8 mouse cellular contexts compared by ENCODE assay signal in the genomic region with DNA sequence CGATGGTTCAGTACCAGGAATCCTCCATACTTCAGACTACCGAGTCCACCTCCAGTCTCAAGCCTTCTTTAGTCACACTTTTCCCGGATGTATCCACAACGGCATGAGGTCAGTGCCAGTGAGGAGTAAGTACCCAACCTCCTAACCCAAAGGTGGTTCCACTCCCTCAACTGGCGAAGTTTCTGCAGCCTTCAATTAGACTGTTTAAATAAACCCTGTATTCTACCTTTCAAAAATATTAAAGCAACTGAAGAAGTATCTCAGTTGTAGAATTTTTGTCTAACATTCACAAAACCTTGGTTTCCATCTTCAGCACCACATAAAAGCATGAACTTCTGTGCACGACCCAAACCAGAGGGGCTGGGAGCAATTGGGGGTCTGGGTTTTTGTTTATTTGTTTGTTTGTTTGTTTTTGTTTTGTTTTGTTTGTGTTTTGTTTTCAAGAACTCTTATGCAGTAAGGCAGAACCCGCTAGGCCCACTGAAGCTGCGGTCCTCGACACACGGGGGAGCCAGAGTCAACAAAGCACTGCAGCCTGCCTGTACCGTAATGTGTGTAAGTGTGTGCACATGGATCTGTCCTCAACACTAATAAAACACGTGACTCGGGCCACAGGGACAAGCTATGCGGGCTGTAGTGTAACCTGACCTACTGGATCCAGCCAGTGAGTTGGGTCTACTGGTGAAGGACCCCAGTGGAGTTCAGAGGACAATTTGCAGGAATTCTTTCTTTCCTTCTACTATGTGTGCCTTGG. TPM values are rescaled to one million over a fixed set of nuclear protein-coding genes. Genes with fewer than 3 reads are reported as not detected.
DNase-seq lines count a peak whose midpoint lies in the region; TF ChIP-seq lines count a peak whose summit lies in the region.

No protein-coding gene starts in this region.

- no peak overlapping the region for H3K27ac ChIP-seq in cortical plate, adult 2 months (ENCODE audit: insufficient read depth, low read length)

- no peaks in the 10 kb centered on the region for H3K9me3 ChIP-seq in megakaryocyte, embryonic 14.5 days

- no peak overlapping the region for H3K4me3 ChIP-seq in cortical plate, adult 2 months (ENCODE audit: insufficient read depth, low read length)
- H3K4me3 ChIP-seq in megakaryocyte, embryonic 14.5 days (replicated peaks), result peak overlapping the region; percentile 62

- no peaks in the 10 kb centered on the region for H3K27me3 ChIP-seq in megakaryocyte, embryonic 14.5 days (replicated peaks)

- peak; percentile 98 for TF ChIP-seq CTCF in cortical plate, adult 2 months (IDR thresholded peaks at IDR 0.05; ENCODE audit: extremely low read depth, insufficient read depth, low read length)

- H3K4me1 ChIP-seq in cortical plate, adult 2 months (ENCODE audit: control insufficient read depth, insufficient read depth, low read length), result peaks cover 2% of the 10 kb centered on the region; the same call in 1 of the 2 replicates
- H3K4me1 ChIP-seq in megakaryocyte, embryonic 14.5 days, result peaks cover 82% of the 10 kb centered on the region

- DNase-seq in adipocyte (ENCODE audit: low spot score), result peak; percentile 90
- peak; percentile 77 for DNase-seq in gastrocnemius, postnatal 10 days
- DNase-seq in induced T-regulatory cell, adult 2 months (ENCODE audit: low read depth), result peak; percentile 88
- DNase-seq in left cerebral cortex, adult 8-10 months (ENCODE audit: low spot score in 2 of 2), result peak; percentile 61 to 63
- peak; percentile 84 to 86 for DNase-seq in right cerebral cortex, postnatal 10 days (ENCODE audit: low spot score in 2 of 2)
- DNase-seq in urinary bladder, postnatal 36 days (ENCODE audit: low spot score in 2 of 2), result peak; percentile 75 to 83

- peaks cover 31% of the 10 kb centered on the region for H3K36me3 ChIP-seq in megakaryocyte, embryonic 14.5 days (replicated peaks; ENCODE audit: low read length)

- no peak for TF ChIP-seq POLR2A in cortical plate, adult 2 months (IDR thresholded peaks at IDR 0.05; ENCODE audit: extremely low read depth, insufficient read depth, low read length)

RNA-seq across cellular contexts. Expression of gene Ankdd1a, which starts 3.8 kb away (rescaled TPM):
- polyA plus RNA-seq in cortical plate, adult 2 months (2012; rRNA removed), result 1.4 and 1.8 TPM in 2 replicates
- total RNA-seq in gastrocnemius, postnatal 10 days (2021), result not detected
- 1 to 10 TPM; 3.8 to 6.4 (median 4.8) TPM for total RNA-seq in left cerebral cortex, adult 8-10 months (2022)
- polyA plus RNA-seq in megakaryocyte, embryonic 14.5 days (2012; ENCODE audit: insufficient read depth, low replicate concordance), result 2.0 TPM in 1 of 2 replicates, not detected in the other

RNA-seq across cellular contexts. Expression of gene Plekho2, which starts 56.1 kb away (rescaled TPM):
- polyA plus RNA-seq in cortical plate, adult 2 months (2012; rRNA removed), result 15.3 and 15.4 TPM in 2 replicates
- 10 to 100 TPM; 11.4 to 17.3 TPM for total RNA-seq in gastrocnemius, postnatal 10 days (2021)
- 10 to 100 TPM; 16.3 to 24.5 (median 18.9) TPM for total RNA-seq in left cerebral cortex, adult 8-10 months (2022)
- 198 and 329 TPM in 2 replicates for polyA plus RNA-seq in megakaryocyte, embryonic 14.5 days (2012; ENCODE audit: insufficient read depth, low replicate concordance)

Comparison
In these comparisons a context has a peak if more than half of its experiments do, and no peak if none do; other contexts are left out.
1. RNA of gene Ankdd1a, which starts 3.8 kb away (total RNA-seq): 3.8 to 6.4 TPM in left cerebral cortex, adult 8-10 months; not detected in gastrocnemius, postnatal 10 days; every median in the first group is over 4 times any median in the second.
2. Peak in every context shown above with its lines, with median percentiles within 50 percentile points of each other: DNase-seq.